Mouse (Mus musculus) cerebellum, postnatal 10 days (tissue): Measurements from ENCODE around the gene Ncs1.

Experiments
- DNase-seq, 2 experiments: peaks; one replicate each; pipeline ENCODE4 v3.0.0; 2021; ENCODE audit warnings: mixed read lengths in 2 of 2

The Ncs1 gene

GRCm38 (mm10) chr2:31281138-31281537 lies 35.5 kb downstream of the Ncs1 start:
- DNase-seq, result peak in 1 of 2 experiments; percentile 43

- DNase-seq, result peak; percentile 66 to 74
These were observed 36.6 kb downstream of the Ncs1 start for GRCm38 (mm10) chr2:31282266-31282665.

GRCm38 (mm10) chr2:31282880-31283279 lies 37.3 kb downstream of the Ncs1 start:
- peak; percentile 51 to 59 for DNase-seq

- DNase-seq, result no peak
These were observed 38.9 kb downstream of the Ncs1 start for GRCm38 (mm10) chr2:31284531-31284930.

- DNase-seq, result peak; percentile 86 to 91
These were observed 45.8 kb downstream of the Ncs1 start for GRCm38 (mm10) chr2:31291421-31291820.

GRCm38 (mm10) chr2:31294985-31295384 lies 49.4 kb downstream of the Ncs1 start:
- peak; percentile 89 to 93 for DNase-seq

GRCm38 (mm10) chr2:31296395-31296794 lies 50.8 kb downstream of the Ncs1 start:
- DNase-seq, result no peak

- DNase-seq, result peak; percentile 67 to 69
These were observed 52.1 kb downstream of the Ncs1 start for GRCm38 (mm10) chr2:31297602-31298268.

GRCm38 (mm10) chr2:31298814-31299213 lies 53.2 kb downstream of the Ncs1 start:
- no peak for DNase-seq

GRCm38 (mm10) chr2:31299266-31299665 lies 53.6 kb downstream of the Ncs1 start:
- DNase-seq, result peak; percentile 44 to 79

- DNase-seq, result no peak
These were observed 54.4 kb downstream of the Ncs1 start for GRCm38 (mm10) chr2:31299996-31300395.

GRCm38 (mm10) chr2:31303177-31303576 lies 57.6 kb downstream of the Ncs1 start:
- no peak for DNase-seq

GRCm38 (mm10) chr2:31304191-31304590 lies 58.6 kb downstream of the Ncs1 start:
- no peak for DNase-seq

GRCm38 (mm10) chr2:31304801-31305665 lies 59.4 kb downstream of the Ncs1 start:
- DNase-seq, result no peak

- peak; percentile 67 to 70 for DNase-seq
These were observed 60.1 kb downstream of the Ncs1 start for GRCm38 (mm10) chr2:31305684-31306083.

- no peak for DNase-seq
These were observed 62.6 kb downstream of the Ncs1 start for GRCm38 (mm10) chr2:31308257-31308656.

- peak; percentile 49 to 52 for DNase-seq
These were observed 63.9 kb downstream of the Ncs1 start for GRCm38 (mm10) chr2:31309549-31309948.

GRCm38 (mm10) chr2:31314007-31314465 lies 68.4 kb downstream of the Ncs1 start, which contains the start of gene Hmcn2:
Gene Hmcn2 (plus strand): TSS chr2:31314415.
- peak in 1 of 2 experiments; percentile 37 for DNase-seq

- DNase-seq, result peak in 1 of 2 experiments; percentile 27
These were observed 72.5 kb downstream of the Ncs1 start for GRCm38 (mm10) chr2:31318162-31318561.

GRCm38 (mm10) chr2:31319200-31319599 lies 73.6 kb downstream of the Ncs1 start:
- DNase-seq, result no peak

GRCm38 (mm10) chr2:31327186-31327585 lies 81.6 kb downstream of the Ncs1 start:
- no peak for DNase-seq

- DNase-seq, result peak; percentile 79 to 85
These were observed 92.2 kb downstream of the Ncs1 start for GRCm38 (mm10) chr2:31337706-31338330.

GRCm38 (mm10) chr2:31339826-31340225 lies 94.2 kb downstream of the Ncs1 start:
- DNase-seq, result peak; percentile 73 to 81
